Mouse (Mus musculus) forebrain, embryonic 16.5 days (tissue): ENCODE results near the gene Trmt2b. TPM values are rescaled to one million over a fixed set of nuclear protein-coding genes. Genes with fewer than 3 reads are reported as not detected.
"Not testable (repeated sequence)": the region's sequence is repeated elsewhere in the genome, so short reads cannot be mapped to it uniquely, and the experiment has no call there.

Experiments
- ATAC-seq: fragments of 200-750 bp; cut with Nextera tagmentation; 2 replicates; pipeline ENCODE4 v1.8.0; 2017; ENCODE audit warnings: mild to moderate bottlenecking, moderate library complexity
- H3K27ac ChIP-seq: fragments of 300-500 bp; sonication (generic); 2 replicates; pipeline ENCODE4 v1.5.1; 2014; ENCODE audit warnings: low read length, control low read depth
- H3K27me3 ChIP-seq: fragments of 300-500 bp; sonication (generic); replicated peaks from 2 replicates; pipeline ENCODE4 v1.6.1; 2014; ENCODE audit warnings: low read length; ENCODE audit not compliant: control insufficient read depth, insufficient read depth
- H3K36me3 ChIP-seq: fragments of 300-500 bp; sonication (generic); 2 replicates; pipeline ENCODE4 v1.6.1; 2014; ENCODE audit not compliant: control insufficient read depth, insufficient read depth
- H3K4me1 ChIP-seq: fragments of 300-500 bp; sonication (generic); replicated peaks from 2 replicates; pipeline ENCODE4 v1.6.1; 2014; ENCODE audit warnings: low read length; ENCODE audit not compliant: control insufficient read depth, insufficient read depth
- H3K4me2 ChIP-seq: fragments of 300-500 bp; sonication (generic); 2 replicates; pipeline ENCODE4 v1.6.1; 2014; ENCODE audit warnings: mild to moderate bottlenecking, low read length, control low read depth
- H3K4me3 ChIP-seq: fragments of 300-500 bp; sonication (generic); replicated peaks from 2 replicates; pipeline ENCODE4 v1.5.1; 2014; ENCODE audit warnings: mild to moderate bottlenecking, low read length, control low read depth
- H3K9ac ChIP-seq: fragments of 300-500 bp; sonication (generic); replicated peaks from 2 replicates; pipeline ENCODE4 v1.6.1; 2014; ENCODE audit warnings: low read depth, low read length, control low read depth
- H3K9me3 ChIP-seq: fragments of 300-500 bp; sonication (generic); 2 replicates; pipeline ENCODE4 v1.6.1; 2016; ENCODE audit warnings: low read length; ENCODE audit not compliant: control insufficient read depth
- WGBS: fragments of 180-500 bp; shearing (Covaris S2); extraction: QIAGEN DNeasy Blood & Tissue Kit; methylation state at CpG from one replicate; pipeline ENCODE4 v1.1.7; 2014; 5-methylcytosine and 5-hydroxymethylcytosine counted together
- polyA plus RNA-seq: library from polyadenylated mRNA; unstranded; fragments of >200 nt; fragmentation: Nextera tagmentation; extraction: Ambion mirVana; gene quantifications from 2 replicates; pipeline ENCODE4 v1.2.1, GENCODE M21; 2015

Trmt2b gene
- polyA plus RNA-seq = 5.2 and 6.2 TPM in 2 replicates

DNA sequence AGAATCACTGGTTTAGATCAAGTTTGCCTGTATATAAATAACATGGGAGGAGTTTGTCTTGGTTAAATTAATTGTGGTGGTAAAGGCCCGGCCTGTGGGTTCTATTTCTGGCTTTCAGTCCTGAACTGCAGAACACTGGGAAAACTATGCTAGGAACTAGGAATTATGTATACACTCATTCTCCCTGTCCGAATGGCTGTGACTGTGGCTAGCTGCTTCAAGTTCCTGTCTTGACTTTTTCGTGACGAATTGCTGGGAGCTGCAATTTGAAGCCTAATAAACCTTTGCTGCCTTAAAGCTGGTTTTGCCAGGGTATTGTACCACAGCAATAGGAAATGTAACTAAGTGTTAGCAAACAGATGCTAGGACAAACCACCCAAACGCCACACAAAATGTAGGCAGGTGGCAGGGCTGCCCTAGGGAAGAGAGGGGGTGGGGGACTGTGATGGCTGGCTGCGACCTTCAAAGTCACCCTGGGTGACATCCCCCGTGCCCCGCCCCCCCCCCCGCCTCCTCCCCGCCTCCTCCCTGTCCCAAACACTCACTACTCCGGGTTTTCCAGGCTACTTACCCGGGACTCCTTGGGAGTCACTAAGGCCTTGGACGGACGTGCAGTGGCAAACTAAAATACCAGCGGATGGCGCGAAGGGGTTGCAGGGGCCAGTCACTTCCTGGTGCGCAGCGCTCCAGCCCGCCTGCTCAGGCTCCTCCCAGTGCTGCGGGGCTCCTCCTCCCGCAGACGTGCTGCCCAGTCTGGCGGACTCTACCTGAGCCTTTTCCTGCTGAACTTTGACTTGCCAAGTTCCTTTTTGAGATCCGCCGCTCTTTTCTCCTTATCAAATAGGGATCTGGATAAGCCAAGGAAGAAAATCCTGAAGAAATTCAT, at the start of gene Trmt2b:
Trmt2b (minus strand) TSS at position 710 of the 886 bp plus-strand sequence.
- WGBS = 21% methylated on average over 17 of the region's 26 CpGs
- peak; percentile 93 for ATAC-seq
- H3K9ac ChIP-seq = peak within 1 kb of the TSS; percentile 46

DNA sequence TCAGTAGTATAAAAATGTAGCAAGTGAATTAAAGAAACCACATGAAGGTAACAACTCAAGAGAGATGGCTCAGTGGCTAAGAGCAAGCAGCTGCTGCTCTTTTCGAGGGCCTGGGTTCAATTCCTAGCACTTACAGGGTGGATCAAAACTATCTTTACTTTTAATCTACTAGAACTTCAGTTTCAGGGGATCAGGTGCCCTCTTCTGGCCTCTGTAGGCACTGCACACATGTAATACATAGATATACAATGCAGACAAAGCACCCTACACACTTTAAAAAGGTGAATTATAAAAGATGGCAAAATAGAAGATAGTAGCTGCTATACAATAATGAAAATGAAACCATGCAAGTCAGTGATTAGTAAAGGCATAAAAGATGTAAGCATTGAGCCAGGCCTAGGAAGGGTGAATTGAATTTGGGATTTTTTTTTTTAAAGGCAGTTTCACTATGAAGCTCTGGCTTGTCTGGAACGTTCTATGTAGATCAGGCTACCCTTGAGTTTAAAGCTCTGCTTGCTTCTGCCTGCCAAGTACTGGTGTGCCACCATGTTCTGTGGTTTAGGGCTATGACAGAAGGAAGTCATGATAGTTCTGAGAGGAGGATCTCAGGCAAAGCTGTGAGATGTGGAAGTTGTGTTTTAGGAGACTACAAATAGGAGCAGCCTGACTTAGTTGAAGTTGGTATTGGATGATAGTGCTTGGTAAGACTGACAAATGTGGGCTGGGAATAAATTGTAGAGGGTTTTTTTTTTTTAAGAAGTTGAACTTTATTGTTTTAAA, 42.6 kb upstream of the Trmt2b start:
- no peak overlapping the region for H3K4me2 ChIP-seq
- H3K36me3 ChIP-seq = no peaks in the 10 kb centered on the region
- H3K9me3 ChIP-seq = no peaks in the 10 kb centered on the region
- no peak for ATAC-seq
- no peak overlapping the region for H3K9ac ChIP-seq
- 84% methylated on average over 2 of the region's 2 CpGs for WGBS
- no peaks in the 10 kb centered on the region for H3K4me1 ChIP-seq
- no peak overlapping the region for H3K4me3 ChIP-seq
- H3K27me3 ChIP-seq = no peaks in the 10 kb centered on the region
- no peak overlapping the region for H3K27ac ChIP-seq

More for the DNA sequence above, at the start of gene Trmt2b:
- peak within 1 kb of the TSS; percentile 48 for H3K4me3 ChIP-seq
- peak within 1 kb of the TSS; percentile 60 for H3K4me2 ChIP-seq
- peak within 1 kb of the TSS; percentile 33 for H3K27ac ChIP-seq
- H3K36me3 ChIP-seq = no peaks in the 10 kb centered on the region
- no peaks in the 10 kb centered on the region for H3K9me3 ChIP-seq
- H3K4me1 ChIP-seq = peaks cover 5% of the 10 kb centered on the region
- no peaks in the 10 kb centered on the region for H3K27me3 ChIP-seq

DNA sequence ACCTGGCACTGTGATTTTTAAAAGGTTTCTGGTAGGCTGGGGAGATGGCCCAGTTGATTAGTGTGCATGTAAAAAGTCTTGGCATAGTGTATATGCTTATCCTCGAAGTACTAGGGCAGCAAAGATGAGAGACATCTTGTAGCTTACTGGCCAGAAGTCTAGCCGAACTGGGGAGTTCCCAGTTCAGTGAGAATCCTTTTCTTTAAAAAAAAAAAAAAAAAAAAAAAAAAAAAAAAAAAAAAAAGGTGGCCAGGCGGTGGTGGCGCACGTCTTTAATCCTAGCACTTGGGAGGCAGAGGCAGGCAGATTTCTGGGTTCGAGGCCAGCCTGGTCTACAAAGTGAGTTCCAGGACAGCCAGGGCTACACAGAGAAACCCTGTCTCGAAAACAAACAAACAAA, 34.4 kb upstream of the Trmt2b start:
- WGBS = 90% methylated on average over 7 of the region's 7 CpGs
- not testable (repeated sequence) for H3K9me3 ChIP-seq, H3K9ac ChIP-seq, H3K27ac ChIP-seq, H3K27me3 ChIP-seq, ATAC-seq, H3K36me3 ChIP-seq, H3K4me3 ChIP-seq, H3K4me1 ChIP-seq, H3K4me2 ChIP-seq

DNA sequence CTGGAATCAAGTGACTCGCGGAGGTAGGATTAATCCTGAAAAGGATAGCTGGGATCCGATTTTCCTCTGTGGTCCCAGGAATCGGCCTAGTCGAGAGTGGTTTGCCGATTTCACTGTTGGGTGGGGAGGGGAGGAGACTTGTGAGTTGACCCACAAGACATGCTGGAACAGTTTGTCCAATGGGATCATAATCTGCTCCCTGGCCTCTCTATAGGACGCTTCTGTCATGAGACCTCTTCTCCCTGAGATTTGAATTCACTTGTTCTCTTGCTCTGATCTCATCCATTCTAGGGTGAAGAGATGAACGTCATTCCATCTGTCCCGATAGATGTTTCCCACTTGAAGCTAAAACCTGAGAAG, 31.5 kb upstream of the Trmt2b start:
- peak overlapping the region; percentile 45 for H3K4me3 ChIP-seq
- peak; percentile 57 for ATAC-seq

DNA sequence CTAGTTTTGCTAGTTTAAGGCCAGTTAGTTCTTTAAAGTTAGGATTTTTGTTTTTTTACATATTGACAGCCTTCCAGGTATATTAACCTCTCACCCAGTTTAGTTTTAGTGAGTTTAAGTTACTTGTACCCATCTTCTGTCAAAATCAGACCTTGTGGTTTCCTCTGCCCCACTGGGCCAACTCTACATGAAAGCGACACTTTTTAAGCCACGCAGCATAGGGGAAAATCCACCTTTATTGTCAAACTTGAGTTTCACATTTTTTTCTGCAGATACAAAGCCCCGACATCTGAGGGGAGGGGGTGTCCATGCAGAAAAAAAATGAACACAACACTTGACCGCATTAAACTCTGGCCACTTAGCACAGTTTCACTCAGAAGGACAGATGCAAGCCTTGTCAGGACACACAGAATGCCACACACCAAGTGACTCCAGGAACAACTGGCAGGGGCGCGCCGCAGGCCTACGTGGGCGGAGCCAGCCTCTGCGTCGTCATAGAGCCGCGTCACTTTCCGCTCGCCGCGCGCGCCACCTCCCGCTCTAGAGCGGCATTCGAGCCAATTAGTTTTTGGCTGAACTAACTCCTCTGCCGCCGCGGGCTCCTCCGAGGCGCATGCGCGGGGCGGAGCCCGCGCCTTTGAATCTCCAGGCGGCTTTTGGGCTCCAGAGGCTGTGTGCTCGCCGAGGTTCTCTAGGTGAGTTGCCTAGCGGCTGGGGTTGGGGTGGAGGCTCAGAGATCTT, 30.9 kb upstream of the Trmt2b start, which contains the start of gene Cenpi:
Cenpi (plus strand) TSS at position 551 of the 741 bp plus-strand sequence.
- Histone ChIP-seq H3K27ac (peak within 1 kb of the TSS; percentile 18; the same call in 1 of the 2 replicates), H3K9ac (peak within 1 kb of the TSS; percentile 42), H3K27me3 (no peaks in the 10 kb centered on the region), H3K36me3 (no peaks in the 10 kb centered on the region), H3K9me3 (no peaks in the 10 kb centered on the region), H3K4me2 (peak within 1 kb of the TSS; percentile 60), H3K4me3 (peak within 1 kb of the TSS; percentile 45), H3K4me1 (peaks cover 3% of the 10 kb centered on the region; the same call in 1 of the 2 replicates)
- 20% methylated on average over 36 of the region's 36 CpGs for WGBS
- peak; percentile 98 for ATAC-seq

More for the DNA sequence above, 31.5 kb upstream of the Trmt2b start:
- H3K9ac ChIP-seq = peak overlapping the region; percentile 42
- H3K4me1 ChIP-seq = peaks cover 3% of the 10 kb centered on the region; the same call in 1 of the 2 replicates
- no peaks in the 10 kb centered on the region for H3K36me3 ChIP-seq
- 30% methylated on average over 9 of the region's 9 CpGs for WGBS
- H3K4me2 ChIP-seq = peak overlapping the region; percentile 60
- H3K9me3 ChIP-seq = no peaks in the 10 kb centered on the region
- no peak overlapping the region for H3K27ac ChIP-seq
- no peaks in the 10 kb centered on the region for H3K27me3 ChIP-seq

DNA sequence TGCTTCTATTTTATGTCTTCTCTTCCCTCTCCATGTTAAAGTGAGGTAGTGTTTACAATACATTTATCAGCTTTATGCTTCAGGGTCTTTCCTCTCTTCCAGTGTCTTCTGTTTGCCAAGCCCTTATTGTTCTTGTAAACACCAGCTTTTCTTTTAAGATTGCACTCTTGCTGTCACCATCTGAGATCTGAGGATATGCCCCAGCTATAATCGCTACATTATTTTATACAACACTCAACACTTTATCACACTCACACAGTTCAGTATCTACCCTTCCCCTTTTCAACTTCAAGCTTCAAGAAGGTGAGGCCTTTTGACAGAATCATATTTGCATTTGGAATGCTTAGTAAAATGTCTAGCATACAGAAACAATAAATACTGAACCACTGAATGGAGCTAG, 26.5 kb upstream of the Trmt2b start:
- H3K36me3 ChIP-seq = no peaks in the 10 kb centered on the region
- no peaks in the 10 kb centered on the region for H3K9me3 ChIP-seq
- H3K27me3 ChIP-seq = no peaks in the 10 kb centered on the region
- no peak overlapping the region for H3K4me3 ChIP-seq
- ATAC-seq = no peak
- peaks cover under 1% of the 10 kb centered on the region; the same call in 1 of the 2 replicates for H3K4me1 ChIP-seq
- no peak overlapping the region for H3K4me2 ChIP-seq
- 97% methylated on average over 1 of the region's 1 CpGs for WGBS
- no peak overlapping the region for H3K27ac ChIP-seq
- no peak overlapping the region for H3K9ac ChIP-seq

DNA sequence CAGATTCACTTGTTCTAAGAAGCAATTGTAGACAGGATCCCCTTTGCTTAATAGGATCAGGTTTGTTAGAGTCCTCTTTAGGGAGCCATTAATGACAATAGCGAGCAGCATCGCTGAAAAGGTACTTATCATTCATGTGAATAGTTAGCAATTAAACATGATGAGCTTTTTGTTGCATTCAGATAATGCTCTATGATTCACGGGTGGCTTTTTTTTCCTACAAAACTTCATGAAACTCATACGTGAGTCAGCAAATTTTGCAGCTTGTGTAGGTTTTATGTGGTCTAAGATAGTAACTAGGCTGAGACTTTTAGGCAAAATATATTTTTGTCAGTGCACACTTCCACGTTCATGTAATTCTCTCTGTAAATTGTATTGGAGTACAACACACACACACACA, 23.4 kb upstream of the Trmt2b start:
- 35% methylated on average over 5 of the region's 5 CpGs for WGBS
- Histone ChIP-seq H3K4me1 (no peaks in the 10 kb centered on the region), H3K9ac (no peak overlapping the region), H3K9me3 (no peaks in the 10 kb centered on the region), H3K4me3 (no peak overlapping the region), H3K27me3 (no peaks in the 10 kb centered on the region), H3K4me2 (peak overlapping the region; percentile 9; the same call in 1 of the 2 replicates), H3K36me3 (no peaks in the 10 kb centered on the region), H3K27ac (no peak overlapping the region)
- no peak for ATAC-seq

DNA sequence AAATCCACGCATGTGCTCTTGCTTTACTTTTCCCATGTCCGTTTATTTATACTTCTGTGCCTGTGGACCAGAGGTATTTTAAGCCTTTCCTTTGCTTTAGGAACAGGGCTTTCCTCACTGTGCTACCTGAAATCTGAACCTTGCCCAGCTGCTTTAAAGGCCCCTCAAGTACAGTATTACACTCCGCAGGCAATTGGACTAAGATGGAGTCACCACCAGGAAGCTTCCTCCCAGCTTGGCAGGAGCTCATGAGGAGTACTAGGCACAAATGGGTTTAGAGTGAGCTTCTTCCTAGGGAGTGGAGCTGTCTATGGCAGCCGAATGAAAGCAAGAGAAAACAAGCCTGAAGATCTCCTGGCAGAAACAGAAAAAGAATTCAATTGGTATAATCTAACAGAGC, 20.4 kb upstream of the Trmt2b start:
- H3K4me3 ChIP-seq = peak overlapping the region; percentile 58
- H3K4me1 ChIP-seq = no peaks in the 10 kb centered on the region
- peak overlapping the region; percentile 54 for H3K4me2 ChIP-seq
- H3K27ac ChIP-seq = 0 out of 2 replicates have a peak overlapping the region, but pooled peaks have one; percentile 85
- H3K9me3 ChIP-seq = no peaks in the 10 kb centered on the region
- H3K36me3 ChIP-seq = no peaks in the 10 kb centered on the region
- no peaks in the 10 kb centered on the region for H3K27me3 ChIP-seq
- ATAC-seq = no peak; the same call in 1 of the 2 replicates
- WGBS = 29% methylated on average over 4 of the region's 4 CpGs
- peak overlapping the region; percentile 72 for H3K9ac ChIP-seq
